Mouse (Mus musculus) thymus, adult 18-20 months (tissue): ENCODE data around the gene Gja1.
"Not testable (repeated sequence)": the region's sequence is repeated elsewhere in the genome, so short reads cannot be mapped to it uniquely, and the experiment has no call there.

Source experiments
- DNase-seq, 2 experiments: peaks; one replicate each; pipeline ENCODE4 v3.0.0; 2022; ENCODE audit warnings: mixed read lengths in 2 of 2

Gene Gja1

DNA sequence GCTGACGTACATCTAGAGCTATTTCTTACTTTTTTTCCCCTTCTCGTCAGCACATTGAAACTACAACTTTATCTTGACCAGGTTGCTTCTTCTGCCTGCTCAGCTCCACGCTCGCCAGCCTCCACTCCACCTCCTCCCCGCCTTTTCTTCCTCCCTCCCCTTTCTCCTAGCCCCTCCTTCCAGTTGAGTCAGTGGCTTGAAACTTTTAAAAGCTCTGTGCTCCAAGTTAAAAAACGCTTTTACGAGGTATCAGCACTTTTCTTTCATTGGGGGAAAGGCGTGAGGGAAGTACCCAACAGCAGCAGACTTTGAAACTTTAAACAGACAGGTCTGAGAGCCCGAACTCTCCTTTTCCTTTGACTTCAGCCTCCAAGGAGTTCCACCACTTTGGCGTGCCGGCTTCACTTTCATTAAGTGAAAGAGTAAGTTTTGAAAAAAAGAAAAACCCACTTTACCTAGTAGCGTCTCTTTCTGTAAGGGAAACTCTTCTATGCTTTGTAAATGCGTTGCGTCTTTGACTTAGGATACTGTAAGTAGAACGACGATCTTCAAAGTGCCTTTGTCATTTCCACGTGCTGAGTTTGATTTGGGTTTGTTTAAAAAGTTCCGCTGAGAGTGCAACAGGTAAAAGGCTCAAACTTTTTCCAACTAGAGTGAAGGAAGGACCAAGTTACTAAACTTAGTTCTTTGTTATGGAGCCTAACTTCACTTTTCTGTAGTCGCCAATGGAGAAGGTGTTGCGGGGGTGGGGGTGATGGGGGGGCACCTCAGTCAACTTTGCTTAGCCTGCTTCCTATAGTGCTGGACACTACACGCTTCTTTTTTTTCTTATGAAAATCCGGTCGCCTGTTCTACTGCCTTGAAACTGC is at the start of gene Gja1:
Gene Gja1 (plus strand): TSS at position 234 of the 869 bp plus-strand sequence.
- no peak for DNase-seq

DNA sequence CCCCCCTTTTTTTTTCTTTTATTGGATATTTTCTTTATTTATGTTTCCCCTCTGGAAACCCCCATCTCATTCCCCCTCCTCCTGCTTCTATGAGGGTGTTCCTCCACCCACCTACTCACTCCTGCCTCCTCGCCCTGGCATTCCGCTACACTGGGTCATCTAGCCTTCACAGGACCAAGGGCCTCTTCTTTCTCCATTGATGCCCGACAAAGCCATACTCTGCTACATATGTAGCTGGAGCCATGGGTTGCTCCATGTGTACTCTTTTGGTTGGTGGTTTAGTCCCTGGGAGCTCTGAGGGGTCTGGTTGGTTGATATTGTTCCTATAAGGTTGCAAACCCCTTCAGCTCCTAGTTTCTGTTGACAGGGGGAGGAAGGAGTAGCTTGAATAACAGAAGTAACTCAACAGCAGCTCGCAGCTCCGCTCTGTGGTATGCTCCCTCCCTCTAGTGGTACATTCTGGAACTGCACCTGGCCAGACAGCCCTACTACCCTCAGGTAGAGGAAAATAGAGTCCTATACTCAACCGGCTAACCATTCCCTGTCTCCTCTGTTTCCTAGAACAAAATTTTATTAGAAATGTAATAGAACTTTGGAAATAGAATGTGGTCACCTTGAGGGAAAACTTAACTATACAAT is 38.2 kb upstream of the Gja1 start:
- peak; percentile 22 to 30 for DNase-seq

DNA sequence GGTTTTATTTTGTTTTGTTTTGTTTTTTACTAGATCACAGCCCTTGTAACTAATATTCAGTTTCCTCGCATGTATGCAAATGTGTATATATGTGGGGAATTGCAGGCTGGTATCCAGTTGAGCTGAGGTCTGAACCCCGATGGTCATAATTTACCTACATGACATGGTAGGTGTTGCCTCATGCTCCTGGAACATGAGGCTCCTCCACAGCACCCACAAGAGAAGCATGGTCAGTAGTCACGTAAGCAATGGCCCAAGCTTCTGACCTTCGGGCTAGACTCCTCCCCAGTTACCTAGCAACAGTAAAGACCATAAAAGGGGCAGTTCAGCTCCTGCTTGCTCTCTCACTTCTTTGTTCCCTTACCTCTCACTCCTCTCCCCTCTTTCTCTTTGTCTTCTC is 16.7 kb upstream of the Gja1 start:
- DNase-seq, result no peak

DNA sequence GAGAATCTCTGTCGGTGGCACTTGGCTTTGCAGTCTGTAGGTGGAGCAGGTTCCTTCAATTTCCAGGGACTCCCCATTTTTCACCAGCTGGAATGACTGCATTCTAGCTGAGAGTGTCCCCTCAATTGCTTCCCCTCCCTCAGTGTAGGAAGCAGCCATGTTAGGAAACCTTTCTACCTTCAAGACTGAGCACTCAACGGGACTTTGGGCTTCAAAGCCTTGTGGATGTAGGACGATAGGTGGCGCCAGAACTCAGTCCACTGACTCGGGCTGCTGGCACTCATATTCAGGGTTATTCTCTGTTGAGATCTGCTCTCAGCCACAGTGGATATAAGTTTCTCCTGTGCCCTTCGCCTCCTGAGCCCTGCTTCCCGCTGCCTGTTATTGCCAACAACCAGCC is 8.1 kb upstream of the Gja1 start:
- DNase-seq, result peak; percentile 18 to 24

DNA sequence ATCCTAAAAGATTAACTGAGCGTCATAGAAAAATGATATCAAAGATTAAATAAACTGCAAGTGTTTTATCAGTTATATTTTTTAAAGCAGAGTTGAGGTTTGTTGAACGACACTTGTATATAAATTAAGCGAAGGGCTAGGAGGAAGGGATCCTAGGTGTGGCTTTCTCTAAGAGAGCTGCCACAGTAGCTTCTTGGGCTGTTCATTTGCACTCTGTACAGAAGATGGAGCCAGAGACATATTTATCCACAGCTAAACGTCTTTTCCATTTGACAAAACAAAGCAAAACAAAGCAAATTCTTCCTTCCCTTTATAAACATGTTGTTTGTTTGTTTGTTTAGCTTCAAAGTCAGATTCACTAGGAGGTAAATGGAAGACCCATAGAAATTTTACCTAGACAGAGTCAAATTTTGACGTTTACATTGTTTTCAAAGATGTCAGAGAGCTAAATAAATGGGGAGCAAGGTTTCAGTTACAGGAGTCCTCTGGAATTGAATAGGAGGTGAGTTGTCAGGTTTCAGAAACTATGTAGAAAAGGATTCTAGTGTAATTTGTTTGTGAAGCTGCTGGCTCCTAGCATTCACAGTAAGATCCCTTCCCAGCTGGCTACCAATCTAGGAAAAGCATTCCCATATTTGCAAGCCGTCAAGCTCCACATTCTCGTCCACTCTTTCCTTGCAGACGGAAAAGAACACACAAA is 4.0 kb upstream of the Gja1 start:
- no peak for DNase-seq

DNA sequence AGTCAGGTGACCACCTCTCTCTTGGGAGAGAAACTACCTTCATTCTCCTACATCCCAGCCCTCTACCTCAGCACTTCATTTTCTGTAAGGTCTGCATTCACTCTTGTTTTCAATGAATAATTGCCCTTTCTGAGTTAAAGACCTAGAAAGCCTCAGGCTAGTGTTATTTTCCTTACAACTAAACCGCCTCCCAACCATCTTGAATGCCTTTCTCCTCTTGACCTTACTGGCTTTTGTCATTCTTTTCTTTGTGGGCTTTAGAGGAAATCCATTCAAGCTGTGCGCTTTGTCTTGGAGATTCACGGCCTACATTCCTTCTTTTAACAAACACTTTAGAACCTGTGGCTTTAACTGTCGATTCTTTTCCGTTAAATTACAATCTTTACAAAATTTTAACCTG is 3.0 kb upstream of the Gja1 start:
- no peak for DNase-seq

DNA sequence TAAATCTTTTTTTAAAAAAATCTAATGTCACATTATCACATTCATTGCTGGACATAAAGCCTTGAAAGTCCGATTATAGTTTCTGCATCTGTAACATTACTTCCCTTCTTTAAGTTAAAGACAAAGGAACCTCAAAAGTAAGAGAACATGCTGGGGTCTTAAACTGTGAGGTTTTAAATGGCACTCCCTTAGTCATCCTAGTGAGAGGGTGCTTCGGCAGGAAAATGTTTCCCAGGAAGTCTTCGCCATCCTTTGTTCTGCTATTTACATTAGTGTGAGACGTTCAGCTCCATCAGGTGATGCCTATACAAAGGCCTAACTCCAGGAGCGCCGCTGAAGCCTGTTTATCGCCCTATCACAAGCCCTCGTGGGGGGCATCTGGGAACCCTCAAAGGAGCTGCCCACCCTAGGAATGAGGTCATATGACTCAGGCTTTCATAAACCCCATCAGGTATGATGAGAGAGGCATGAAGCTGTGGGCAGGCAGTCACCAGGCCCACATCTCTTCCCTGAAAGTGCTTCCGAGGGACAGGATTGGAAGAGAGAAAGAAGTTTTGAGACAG is 1.1 kb upstream of the Gja1 start:
- DNase-seq, result no peak

DNA sequence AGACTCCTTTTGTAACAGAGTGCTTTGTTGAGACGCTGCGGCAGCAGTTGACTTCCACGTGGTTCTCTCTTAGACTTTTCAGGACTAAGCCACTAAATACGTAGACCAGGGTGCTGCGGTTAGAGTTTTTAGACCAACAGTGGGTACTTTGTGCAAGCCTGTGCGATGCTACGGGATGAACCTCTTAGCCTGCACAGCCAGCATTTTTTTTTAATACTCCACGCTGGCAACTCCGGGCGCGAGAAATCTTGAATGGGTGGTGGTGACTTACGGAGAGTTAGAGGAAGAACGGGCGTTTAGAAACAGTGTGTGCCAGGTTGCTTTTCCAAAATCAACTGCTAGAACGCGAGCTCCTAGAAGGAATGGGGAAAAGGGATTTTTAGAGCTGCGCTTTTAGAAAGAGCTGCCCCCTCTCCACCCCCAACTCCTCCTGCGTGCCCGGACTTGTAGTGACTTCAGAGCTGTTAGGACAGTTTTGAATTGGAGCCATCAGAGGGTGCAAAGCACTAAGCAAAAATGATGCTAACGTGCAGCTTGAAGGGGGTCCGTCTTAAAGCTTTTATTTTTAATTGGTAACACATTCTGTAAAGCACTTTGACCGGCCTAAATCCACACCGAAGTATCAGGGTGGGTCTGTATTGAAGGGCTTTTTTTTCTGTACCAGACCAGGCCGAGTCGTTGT is 977 bp downstream of the Gja1 start:
- DNase-seq, result no peak

DNA sequence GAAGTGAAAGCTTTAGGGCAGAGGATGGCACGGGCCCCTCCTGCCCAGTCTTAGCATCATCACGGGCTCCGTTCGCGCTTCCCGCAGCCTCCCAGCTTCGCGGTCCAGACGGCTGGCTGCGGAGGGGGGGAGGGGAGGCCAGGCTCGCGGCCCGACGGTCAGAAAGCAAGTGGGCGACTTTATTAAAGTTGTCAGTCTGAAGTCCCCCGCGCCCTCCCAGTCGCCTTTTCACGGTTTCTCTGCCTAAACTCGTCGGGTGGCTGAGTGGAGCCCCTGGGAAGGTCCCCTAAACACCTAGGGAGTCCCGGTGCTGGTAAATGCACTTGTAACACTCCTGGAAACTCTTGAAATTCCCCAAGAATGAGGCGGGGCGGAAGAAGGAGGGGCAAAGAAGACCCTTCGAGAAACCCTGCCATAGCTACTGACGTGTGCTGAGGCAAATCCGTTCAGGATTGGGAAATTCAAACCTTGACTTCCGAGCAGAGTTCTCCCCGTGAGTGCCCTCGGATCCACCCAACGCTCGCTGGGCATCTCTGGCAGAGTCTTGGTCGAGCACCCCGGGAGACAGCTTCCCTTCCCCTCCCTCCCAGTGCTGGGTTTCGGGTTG is 1.6 kb downstream of the Gja1 start:
- no peak for DNase-seq

DNA sequence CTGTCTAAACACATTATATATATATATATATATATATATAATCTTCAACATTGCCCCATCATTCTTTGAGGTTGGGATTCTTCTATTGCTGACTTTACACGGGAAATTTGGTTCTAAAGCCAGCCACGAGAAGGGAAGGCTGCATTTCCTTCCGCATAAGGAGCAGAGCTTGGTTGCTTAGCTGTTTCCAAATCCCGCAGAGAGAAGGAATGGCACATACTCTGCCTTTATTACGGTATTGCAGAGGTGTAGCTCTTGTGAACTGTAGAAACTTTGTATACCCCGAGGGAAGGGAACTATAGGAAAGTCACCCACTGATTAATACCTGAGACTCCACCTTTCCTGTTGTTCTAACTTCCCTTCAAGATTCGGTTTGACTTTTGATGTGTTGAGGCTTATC is 2.6 kb downstream of the Gja1 start:
- no peak for DNase-seq

DNA sequence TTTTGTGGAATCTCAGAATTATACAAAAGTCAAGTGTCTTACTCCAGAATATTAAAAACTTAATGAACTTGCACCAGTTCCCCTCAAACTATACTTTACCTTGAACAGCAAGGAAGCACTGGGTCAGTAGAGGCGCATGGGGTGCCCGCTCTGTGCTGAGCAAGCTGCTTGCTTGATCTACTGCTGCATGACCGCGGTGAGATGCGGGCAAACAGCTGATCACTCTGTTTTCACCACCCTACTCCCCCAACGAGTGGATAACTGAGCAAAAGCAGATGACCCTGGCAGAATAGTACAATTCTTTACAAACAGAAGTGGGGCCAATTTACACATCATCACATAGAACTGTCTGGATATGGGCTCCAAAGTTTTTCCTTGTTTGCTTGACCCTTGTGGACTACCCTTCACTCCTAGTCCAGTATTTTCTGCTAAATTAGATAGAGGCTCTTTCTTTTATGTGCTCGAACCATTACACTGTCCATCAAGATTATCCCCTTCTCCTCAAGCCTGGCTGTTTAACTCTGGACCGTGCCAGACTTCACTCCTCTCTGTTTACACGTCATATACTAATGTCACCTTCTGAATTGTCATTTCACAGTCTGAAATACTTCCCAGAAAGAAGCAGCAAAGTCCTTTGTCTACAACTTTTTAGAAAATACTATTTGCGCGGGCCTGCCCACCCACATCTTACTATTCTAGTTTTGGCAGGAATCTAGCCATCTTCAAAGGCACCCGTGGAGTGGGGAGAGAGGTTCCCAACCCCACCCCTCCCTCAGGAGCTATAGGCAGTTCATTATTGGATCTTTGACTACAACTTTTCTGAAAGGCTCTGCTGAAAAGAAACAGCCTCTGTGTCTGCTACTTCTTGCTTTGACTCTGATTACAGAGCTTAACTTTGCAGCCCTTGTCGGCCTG is 8.3 kb downstream of the Gja1 start:
- no peak for DNase-seq

DNA sequence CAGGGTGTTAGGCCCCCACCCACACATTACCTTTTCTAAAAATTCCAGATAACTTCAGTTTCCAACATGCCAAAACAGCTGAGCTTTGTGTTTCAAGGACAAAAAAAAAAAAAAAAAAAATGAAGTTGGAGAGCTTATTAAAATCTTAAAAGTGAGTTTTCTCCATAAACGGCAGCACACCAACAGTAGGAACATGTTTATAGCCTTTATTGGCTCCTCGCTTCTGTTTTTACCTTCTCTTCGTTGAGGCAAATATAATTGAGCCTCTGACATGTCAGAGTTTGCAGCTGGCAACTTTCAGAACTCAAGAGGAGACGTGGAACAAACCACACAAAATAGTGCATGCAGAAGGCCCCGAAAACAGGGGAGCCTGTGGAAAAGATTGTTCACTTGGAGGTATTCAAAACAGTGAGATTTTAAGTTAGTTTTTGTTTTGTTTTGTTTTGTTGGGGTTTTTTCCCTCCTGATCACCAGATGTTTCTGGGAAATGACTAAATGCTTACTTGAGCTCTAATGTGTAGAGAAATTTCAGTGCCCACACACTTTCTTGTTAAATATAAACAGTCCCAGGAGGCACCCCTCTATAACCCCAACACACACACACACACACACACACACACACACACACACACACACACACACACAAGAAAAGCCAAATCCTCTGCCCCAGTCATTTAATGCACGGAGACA is 16.1 kb downstream of the Gja1 start:
- DNase-seq, result no peak

DNA sequence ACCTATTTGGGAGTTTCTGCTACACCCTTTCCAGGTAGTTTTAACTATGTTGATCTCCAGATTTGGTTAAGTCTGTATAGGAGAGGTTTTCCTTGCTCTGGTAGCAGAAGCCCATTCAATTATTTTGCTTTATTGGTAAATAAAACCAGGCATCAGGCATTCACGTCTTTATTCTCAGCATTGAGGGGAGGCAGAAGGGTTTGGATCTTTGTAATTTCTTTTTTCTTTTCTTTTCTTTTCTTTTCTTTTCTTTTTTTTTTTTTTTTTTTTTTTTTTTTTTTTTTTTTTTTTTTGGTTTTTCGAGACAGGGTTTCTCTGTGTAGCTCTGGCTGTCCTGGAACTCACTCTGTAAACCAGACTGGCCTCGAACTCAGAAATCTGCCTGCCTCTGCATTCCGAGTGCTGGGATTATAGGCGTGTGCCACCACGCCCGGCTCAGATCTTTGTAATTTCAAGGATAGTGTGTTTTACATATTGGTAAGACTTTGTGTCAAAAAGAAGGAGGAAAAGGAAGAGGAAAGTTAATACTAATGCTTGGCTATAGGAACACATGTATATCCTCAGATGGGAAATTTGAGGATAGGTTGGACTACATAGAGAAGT is 16.8 kb downstream of the Gja1 start:
- not testable (repeated sequence) for DNase-seq

DNA sequence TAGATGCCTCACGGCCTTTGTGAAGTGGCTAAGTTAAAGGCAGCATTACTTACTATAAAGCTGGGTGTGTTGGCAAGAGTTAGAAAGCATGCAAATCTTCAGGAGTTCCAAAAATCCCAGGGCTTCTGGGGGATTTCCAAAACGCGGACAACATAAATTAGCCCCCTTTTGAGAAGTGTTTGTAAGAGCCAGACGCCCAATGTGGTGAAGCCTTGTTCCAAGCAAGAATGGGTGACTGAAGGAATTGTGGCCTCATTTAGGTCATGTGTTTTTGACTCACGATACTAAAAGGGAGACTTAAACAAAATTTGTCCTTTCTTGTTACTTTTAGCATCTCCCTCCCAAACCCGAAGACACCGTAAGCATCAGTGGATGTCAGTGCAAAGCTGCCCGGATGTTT is 20.7 kb downstream of the Gja1 start:
- DNase-seq, result no peak

DNA sequence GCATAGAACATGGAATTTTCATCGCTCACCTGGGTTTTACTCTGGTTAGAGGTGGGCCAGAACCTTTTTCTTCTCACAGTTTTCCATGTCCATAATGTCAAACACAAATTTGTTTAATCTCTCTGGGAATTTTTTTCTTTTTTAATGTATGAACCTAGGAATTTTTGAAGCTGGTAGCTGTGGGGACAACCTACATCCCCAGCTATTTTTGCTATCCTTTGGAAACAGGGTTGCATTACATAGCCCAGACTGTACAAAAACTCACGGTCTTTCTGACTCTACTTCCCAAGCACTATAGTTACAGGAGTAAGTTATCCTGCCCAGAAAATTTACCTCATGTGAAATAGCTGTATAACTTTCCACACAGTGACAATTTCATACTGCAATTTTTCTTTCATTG is 21.2 kb downstream of the Gja1 start:
- DNase-seq, result no peak

DNA sequence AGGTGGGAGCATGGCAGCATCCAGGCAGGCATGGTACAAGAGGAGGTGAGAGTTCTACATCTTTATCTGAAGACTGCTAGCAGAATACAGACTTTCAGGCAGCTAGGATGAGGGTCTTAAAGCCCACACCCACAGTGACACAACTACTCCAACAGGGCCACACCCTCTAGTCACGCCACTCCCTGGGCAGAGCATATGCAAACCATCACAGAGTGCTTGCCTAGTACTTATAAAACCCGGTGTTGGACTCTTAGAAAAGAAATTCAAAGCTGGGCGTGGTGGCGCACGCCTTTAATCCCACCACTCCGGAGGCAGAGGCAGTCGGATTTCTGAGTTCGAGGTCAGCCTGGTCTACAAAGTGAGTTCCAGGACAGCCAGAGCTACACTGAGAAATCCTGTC is 24.3 kb downstream of the Gja1 start:
- not testable (repeated sequence) for DNase-seq

DNA sequence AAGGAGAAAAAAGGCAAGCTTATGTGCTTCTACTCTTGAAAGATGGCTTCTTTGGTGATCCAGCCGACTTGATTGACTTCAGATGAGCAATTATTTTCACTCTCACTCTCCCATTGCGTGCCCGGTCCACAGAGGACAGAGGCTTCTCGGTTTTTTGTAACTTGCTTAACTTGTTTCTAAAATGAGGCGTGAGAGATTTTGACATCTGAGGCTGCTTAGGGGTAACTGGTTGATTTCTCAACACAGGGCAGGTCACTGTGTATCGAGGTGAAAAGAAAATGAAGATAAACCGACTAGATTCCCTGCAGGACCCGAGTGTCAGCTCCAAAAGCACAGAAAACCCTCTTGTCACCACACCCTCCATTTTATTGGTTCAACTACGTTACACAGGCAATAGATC is 28.8 kb downstream of the Gja1 start:
- no peak for DNase-seq

DNA sequence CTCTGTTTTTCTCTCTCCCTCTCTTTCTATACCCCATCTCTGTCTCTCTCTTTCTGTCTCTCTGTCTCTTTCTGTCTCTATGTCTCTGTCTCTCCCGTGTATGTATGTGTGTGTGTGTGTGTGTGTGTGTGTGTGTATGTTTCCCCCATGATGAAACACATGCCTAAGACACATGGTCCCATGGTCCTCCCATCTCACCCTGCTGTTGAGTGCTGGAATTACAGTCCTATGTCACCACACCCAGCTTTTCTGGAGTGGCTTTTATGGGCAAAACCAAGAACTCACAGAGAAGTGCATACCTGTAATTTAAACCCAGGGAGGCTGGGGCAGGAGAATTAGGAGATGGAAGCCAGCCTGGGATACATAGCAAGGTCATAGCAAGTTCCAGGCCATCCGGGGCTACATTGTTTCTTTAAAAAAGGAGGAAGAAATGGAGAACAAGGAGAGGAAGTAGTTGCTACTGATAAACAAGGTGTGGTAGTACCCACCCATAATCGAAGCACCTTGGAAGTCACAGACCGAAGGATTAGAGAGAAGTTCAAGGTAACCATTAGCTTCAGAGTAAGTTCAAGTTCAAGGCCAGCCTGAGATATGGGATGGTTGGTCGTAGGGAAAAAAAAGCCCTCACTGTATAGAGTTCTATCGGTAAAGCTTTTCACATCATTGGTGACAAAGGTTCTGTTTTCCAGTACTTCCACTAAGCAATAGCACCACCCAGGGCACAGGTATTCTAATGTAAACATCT is 29.4 kb downstream of the Gja1 start:
- no peak for DNase-seq

DNA sequence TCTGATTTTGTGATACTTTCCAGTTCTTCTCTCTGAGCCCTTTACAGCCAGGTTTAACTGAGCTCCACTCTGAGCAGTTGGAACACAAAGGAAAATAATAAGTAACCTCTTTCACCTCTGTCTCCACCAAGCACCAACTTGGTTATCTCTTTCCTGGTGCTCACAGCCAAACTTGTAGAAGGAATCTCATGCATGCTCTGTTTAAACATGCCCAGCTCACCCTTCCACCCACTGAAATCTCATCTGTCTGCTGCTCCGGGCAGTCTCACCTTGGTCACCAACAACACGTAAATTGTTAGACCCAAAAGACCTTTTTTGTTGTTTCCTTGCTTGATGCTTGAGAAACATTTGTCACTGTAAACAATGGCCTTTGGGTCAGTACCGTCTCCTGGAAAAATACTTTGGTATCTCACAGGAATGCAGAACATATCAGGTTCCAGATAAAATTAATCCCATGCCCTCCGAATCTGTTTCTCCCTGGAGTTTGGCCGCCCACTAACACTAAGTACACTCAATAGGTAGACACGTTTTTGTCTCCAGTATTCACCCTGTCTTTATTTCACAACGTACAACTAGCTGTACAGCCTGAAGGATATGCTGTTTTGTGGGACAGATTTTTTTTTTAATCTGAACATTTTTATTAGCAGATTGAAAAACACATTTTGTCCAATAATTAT is 38.9 kb downstream of the Gja1 start:
- DNase-seq, result no peak
